Mouse (Mus musculus) brain, embryonic 14.5 days (tissue): Measurements from ENCODE around the gene Nt5dc2. TPM values are rescaled to one million over a fixed set of nuclear protein-coding genes. Genes with fewer than 3 reads are reported as not detected.

ENCODE experiments used
- DNase-seq: peaks from one replicate; pipeline ENCODE4 v3.0.0-alpha.2; 2011; ENCODE audit warnings: low read depth
- CTCF ChIP-seq: fragments of 200-500 bp; IDR thresholded peaks from 2 replicates; pipeline ENCODE4 v1.5.1; 2012; ENCODE audit warnings: inconsistent platforms, mild to moderate bottlenecking, moderate library complexity, borderline replicate concordance; ENCODE audit not compliant: insufficient read depth, insufficient read length; ENCODE audit errors: extremely low read depth
- POLR2A ChIP-seq: fragments of 200-500 bp; IDR thresholded peaks from 2 replicates; pipeline ENCODE4 v1.6.1; 2012; ENCODE audit warnings: mild to moderate bottlenecking, inconsistent platforms, borderline replicate concordance; ENCODE audit not compliant: poor library complexity, insufficient read depth, insufficient read length, severe bottlenecking; ENCODE audit errors: extremely low read depth
- polyA plus RNA-seq: library from polyadenylated mRNA; depleted of rRNA; stranded (reverse); fragments of >200 nt; gene quantifications from 2 replicates; pipeline ENCODE4 v1.2.3, GENCODE M21; 2012

The Nt5dc2 gene
- polyA plus RNA-seq, 1 experiment = 369 TPM

DNA sequence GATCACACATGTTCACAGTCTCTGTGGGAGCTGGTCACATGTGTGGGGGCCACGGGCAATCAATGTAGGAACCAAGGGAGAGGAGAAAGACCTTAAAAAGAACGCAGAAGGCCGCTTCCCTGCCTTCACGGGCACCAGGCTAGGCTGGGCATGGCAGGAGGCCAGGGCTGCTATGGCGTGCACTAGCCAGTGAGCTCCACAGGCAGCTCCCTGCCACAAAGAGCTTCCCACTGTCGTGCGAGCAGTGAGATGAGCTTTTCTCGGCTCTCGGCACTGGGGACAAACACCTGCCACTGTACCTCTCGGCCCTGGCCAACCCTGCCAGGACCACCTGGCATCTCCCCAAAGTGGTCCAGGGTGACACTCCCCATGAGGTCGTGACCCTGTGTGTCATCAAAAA, 40.5 kb downstream of the Nt5dc2 start:
- TF ChIP-seq POLR2A (no peak), CTCF (no peak)
- peak; percentile 25 for DNase-seq

DNA sequence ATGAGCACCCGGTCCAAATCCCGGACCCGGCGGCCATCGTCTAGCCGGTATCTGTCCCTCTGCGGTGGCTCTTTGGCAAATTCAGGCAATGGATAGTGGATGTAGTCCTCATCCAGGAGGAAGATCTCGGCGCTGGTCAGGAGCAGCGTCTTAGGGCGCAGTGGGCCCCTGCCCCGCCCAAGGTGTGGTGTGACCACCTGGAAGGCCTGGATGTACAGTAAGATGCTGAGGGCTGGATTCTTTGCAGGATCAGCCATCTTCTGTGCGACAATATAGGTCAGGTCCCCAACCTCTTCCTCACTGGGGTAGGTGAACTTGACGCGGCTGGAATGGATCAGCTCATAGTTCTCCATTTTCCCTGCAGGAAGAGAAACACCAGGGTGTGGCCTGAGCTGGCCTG, 41.0 kb downstream of the Nt5dc2 start:
- TF ChIP-seq CTCF = no peak
- TF ChIP-seq POLR2A = no peak
- no peak for DNase-seq

GRCm38 (mm10) chr14:31172781-31173455, 42.1 kb downstream of the Nt5dc2 start:
- TF ChIP-seq POLR2A (no peak), CTCF (no peak)
- DNase-seq = no peak

GRCm38 (mm10) chr14:31173537-31173936, 42.7 kb downstream of the Nt5dc2 start:
- DNase-seq = no peak
- TF ChIP-seq CTCF (no peak), POLR2A (no peak)

- TF ChIP-seq POLR2A = no peak
- no peak for TF ChIP-seq CTCF
- no peak for DNase-seq
These were observed 46.4 kb downstream of the Nt5dc2 start for GRCm38 (mm10) chr14:31177287-31177686.

- TF ChIP-seq CTCF = no peak
- no peak for TF ChIP-seq POLR2A
- DNase-seq = no peak
These were observed 46.9 kb downstream of the Nt5dc2 start for GRCm38 (mm10) chr14:31177715-31178114.

GRCm38 (mm10) chr14:31179677-31180365, 49.0 kb downstream of the Nt5dc2 start:
- peak; percentile 24 for DNase-seq
- TF ChIP-seq POLR2A = no peak
- no peak for TF ChIP-seq CTCF

DNA sequence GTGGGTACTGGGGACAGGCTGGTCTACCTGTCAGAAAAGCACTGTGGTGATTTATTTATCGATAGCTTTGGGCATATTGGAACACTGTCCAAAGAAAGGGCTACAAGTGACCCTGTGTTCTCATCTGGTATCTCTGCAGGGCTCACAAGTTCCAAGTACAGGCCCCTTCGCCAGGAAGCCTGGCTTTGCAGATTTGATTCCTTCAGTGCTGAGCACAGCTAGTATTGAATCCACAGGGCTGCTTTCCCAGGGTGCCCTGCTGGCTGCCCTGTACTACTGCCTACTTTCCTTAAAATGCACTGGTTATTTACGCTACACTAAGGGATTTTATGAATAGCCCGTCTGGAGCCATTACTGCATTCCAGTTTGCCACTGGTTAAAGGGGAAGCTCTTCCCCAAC, 50.7 kb downstream of the Nt5dc2 start:
- DNase-seq = no peak
- TF ChIP-seq POLR2A (no peak), CTCF (no peak)

- TF ChIP-seq CTCF (no peak), POLR2A (no peak)
- no peak for DNase-seq
These were observed 52.0 kb downstream of the Nt5dc2 start for GRCm38 (mm10) chr14:31182786-31183290.

GRCm38 (mm10) chr14:31183541-31183940, 52.7 kb downstream of the Nt5dc2 start:
- no peak for DNase-seq
- TF ChIP-seq POLR2A (no peak), CTCF (no peak)

GRCm38 (mm10) chr14:31184195-31184594, 53.3 kb downstream of the Nt5dc2 start:
- no peak for DNase-seq
- TF ChIP-seq POLR2A = no peak
- no peak for TF ChIP-seq CTCF
